Mouse (Mus musculus) liver, embryonic 12.5 days (tissue): ENCODE measurements around the gene Akap11. TPM values are rescaled to one million over a fixed set of nuclear protein-coding genes. Genes with fewer than 3 reads are reported as not detected.

Source experiments
- polyA plus RNA-seq: library from polyadenylated mRNA; unstranded; fragments of >200 nt; fragmentation: Nextera tagmentation; extraction: Ambion mirVana; gene quantifications from 2 replicates; pipeline ENCODE4 v1.2.1, GENCODE M21; 2016

Akap11 gene
- polyA plus RNA-seq, 1 experiment from 2014 or later, result 9.5 TPM

Other genes with a start within 250 kb of the Akap11 start
- 0.24 TPM in 1 of 2 replicates, not detected in the other for gene Tnfsf11, start 228.8 kb downstream of the Akap11 start, polyA plus RNA-seq
- gene Dgkh, start 196.0 kb upstream of the Akap11 start, polyA plus RNA-seq, result 1.2 TPM in 2 replicates